Mouse (Mus musculus) ovary, postnatal 10 days (tissue): ENCODE measurements around the gene Tmem238.

Experiments
- DNase-seq: peaks from one replicate; pipeline ENCODE4 v3.0.0; 2022; ENCODE audit warnings: low spot score

The Tmem238 gene

GRCm38 (mm10) chr7:4747156-4747899 is 42.1 kb downstream of the Tmem238 start:
- DNase-seq, result no peak

- DNase-seq, result no peak
Observed at GRCm38 (mm10) chr7:4746326-4746980, 43.0 kb downstream of the Tmem238 start.

- no peak for DNase-seq
Observed at GRCm38 (mm10) chr7:4744886-4745285, 44.6 kb downstream of the Tmem238 start.

GRCm38 (mm10) chr7:4743354-4743753 is 46.1 kb downstream of the Tmem238 start:
- DNase-seq, result no peak

- no peak for DNase-seq
Observed at GRCm38 (mm10) chr7:4742482-4742819, 47.0 kb downstream of the Tmem238 start.

GRCm38 (mm10) chr7:4741672-4742481 is 47.6 kb downstream of the Tmem238 start:
- DNase-seq, result no peak

- DNase-seq, result no peak
Observed at GRCm38 (mm10) chr7:4741151-4741550, 48.3 kb downstream of the Tmem238 start.

- DNase-seq, result peak; percentile 39
Observed at GRCm38 (mm10) chr7:4740309-4740727, 49.1 kb downstream of the Tmem238 start.

- DNase-seq, result peak; percentile 83
Observed at GRCm38 (mm10) chr7:4739544-4740275, 49.7 kb downstream of the Tmem238 start, which contains the start of gene Kmt5c. TSS of gene Kmt5c (plus strand) at chr7:4740115.

GRCm38 (mm10) chr7:4739041-4739543 is 50.4 kb downstream of the Tmem238 start:
- DNase-seq, result no peak
